Mouse (Mus musculus) ES-Bruce4 (cell line): ENCODE results near the gene Unc93b1. TPM values are rescaled to one million over a fixed set of nuclear protein-coding genes. Genes with fewer than 3 reads are reported as not detected.

Experiments
- H3K27ac ChIP-seq: 2 replicates; pipeline ENCODE4 v1.5.1; 2012; ENCODE audit warnings: low read length, inconsistent platforms; ENCODE audit not compliant: insufficient read depth
- H3K27me3 ChIP-seq: 2 replicates; pipeline ENCODE4 v1.6.1; 2012; ENCODE audit warnings: mild to moderate bottlenecking, low read length, inconsistent platforms; ENCODE audit not compliant: control insufficient read depth, poor library complexity, insufficient read depth, severe bottlenecking
- H3K36me3 ChIP-seq: 2 replicates; pipeline ENCODE4 v1.6.1; 2012; ENCODE audit warnings: inconsistent platforms, mild to moderate bottlenecking, low read length, moderate library complexity; ENCODE audit not compliant: control insufficient read depth, poor library complexity, insufficient read depth, severe bottlenecking
- H3K4me1 ChIP-seq: one replicate; pipeline ENCODE4 v1.8.1; 2011; ENCODE audit warnings: low read length; ENCODE audit not compliant: control insufficient read depth, insufficient read depth
- H3K4me3 ChIP-seq: 2 replicates; pipeline ENCODE4 v1.5.1; 2011; ENCODE audit warnings: low read depth, mild to moderate bottlenecking, low read length
- H3K9ac ChIP-seq: 2 replicates; pipeline ENCODE4 v1.6.1; 2012; ENCODE audit warnings: low read depth, mild to moderate bottlenecking, inconsistent platforms; ENCODE audit not compliant: poor library complexity, severe bottlenecking
- H3K9me3 ChIP-seq: replicated peaks from 2 replicates; pipeline ENCODE4 v1.6.1; 2012; ENCODE audit warnings: mild to moderate bottlenecking, low read length, inconsistent platforms; ENCODE audit not compliant: control insufficient read depth, poor library complexity, insufficient read depth, severe bottlenecking
- CTCF ChIP-seq: IDR thresholded peaks from one replicate; pipeline ENCODE4 v1.8.1; 2011; ENCODE audit warnings: low read depth, low read length
- EP300 ChIP-seq: IDR thresholded peaks from 2 replicates; pipeline ENCODE4 v1.6.1; 2011; ENCODE audit warnings: low read depth, low read length; ENCODE audit not compliant: insufficient read depth
- POLR2A ChIP-seq: IDR thresholded peaks from one replicate; pipeline ENCODE4 v1.8.1; 2011; ENCODE audit warnings: low read length; ENCODE audit not compliant: insufficient read depth
- polyA plus RNA-seq: library from polyadenylated mRNA; stranded (reverse); fragments of >200 nt; gene quantifications from 2 replicates; pipeline ENCODE4 v1.2.4, GENCODE M21; 2011; ENCODE audit warnings: low read depth; ENCODE audit not compliant: missing spikeins, insufficient read depth, insufficient read length

The Unc93b1 gene
- polyA plus RNA-seq, 1 experiment: 13.5 TPM

DNA sequence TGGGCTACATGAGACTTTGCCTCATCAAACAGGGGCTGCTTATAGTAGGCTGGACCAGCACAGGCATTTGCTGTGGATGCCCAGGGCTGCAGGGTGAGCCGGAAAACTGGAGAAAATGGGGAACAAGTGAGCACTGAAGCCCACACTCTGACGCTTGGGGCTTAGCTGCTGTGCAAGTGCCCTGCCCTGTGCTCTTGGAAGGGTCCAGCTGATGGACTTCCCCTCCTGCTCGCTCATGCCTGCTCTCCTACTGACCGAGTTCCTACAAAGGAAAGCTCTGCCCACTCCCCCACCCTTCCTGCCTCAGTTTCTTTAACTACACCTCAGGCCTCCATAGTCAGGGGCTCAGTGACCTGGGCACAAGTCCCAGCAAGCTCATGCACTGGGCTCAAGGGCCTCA lies 7.0 kb upstream of the Unc93b1 start:
- Histone ChIP-seq H3K9ac (no peak overlapping the region), H3K27ac (no peak overlapping the region), H3K4me1 (peaks cover 6% of the 10 kb centered on the region), H3K4me3 (no peak overlapping the region), H3K36me3 (no peaks in the 10 kb centered on the region), H3K27me3 (no peaks in the 10 kb centered on the region), H3K9me3 (no peaks in the 10 kb centered on the region)
- TF ChIP-seq CTCF (no peak), EP300 (no peak), POLR2A (no peak)

DNA sequence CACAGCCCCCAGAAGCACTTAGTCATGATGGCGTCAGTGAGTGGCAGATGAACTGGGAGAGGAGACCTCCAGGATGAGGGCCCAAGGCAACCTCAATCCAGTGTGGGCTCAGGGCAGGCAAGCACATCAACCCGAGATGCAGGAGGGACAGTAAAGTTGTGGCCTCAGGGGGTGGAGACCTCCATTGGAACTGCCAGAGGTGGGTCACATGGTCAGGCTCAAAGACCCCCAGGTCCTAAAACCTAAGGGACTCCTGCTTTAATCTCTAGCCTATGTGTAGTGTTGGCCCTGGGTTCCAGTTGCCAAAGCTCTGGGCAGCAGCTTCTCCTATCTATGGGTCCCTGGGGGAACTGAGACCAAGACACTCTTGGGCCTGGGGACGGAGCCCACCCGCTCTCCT lies 6.2 kb upstream of the Unc93b1 start:
- Histone ChIP-seq H3K9me3 (no peaks in the 10 kb centered on the region), H3K27me3 (no peaks in the 10 kb centered on the region), H3K4me3 (no peak overlapping the region), H3K36me3 (no peaks in the 10 kb centered on the region), H3K9ac (no peak overlapping the region), H3K4me1 (no peaks in the 10 kb centered on the region), H3K27ac (no peak overlapping the region)
- TF ChIP-seq EP300: no peak
- TF ChIP-seq POLR2A: no peak
- no peak for TF ChIP-seq CTCF

DNA sequence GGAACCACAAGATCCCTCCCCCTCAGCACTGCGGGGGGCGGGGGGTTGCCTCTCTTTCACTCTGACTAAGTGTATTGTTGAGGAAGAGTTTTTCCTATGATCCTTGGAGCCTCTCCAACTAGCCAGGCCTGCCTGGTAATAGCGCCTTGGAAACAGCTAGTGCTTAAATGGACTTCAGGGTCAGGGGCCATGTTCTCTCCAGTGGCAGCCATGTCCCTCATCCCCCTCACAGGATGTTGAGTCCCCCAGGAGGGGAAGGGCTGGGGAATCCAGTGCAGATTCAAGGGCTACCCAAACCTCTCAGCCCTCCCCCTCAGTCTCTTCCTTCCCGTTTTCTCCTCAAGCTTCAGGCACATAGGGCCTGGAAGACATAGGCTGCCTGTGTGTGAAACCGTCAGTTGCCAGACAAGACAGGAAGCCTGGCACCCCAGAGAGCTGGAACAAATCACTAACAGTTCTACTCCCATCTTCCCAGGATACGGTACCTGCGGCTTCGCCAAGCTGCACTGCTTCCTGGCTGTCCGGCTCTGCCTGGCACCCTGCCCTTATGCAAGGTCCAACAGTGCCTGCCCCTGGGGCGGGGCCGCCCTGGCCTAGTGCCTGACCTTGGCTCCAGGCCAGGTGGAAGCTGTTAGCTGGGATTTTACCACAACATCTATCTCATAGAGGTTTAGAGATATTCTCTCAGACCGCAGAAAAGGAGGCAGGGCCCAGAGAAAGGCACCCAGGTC lies 5.6 kb upstream of the Unc93b1 start, which contains the start of gene Aldh3b1:
Gene Aldh3b1 (minus strand): TSS at position 598 of the 731 bp plus-strand sequence.
- peak within 1 kb of the TSS; percentile 29 for H3K4me3 ChIP-seq
- H3K9ac ChIP-seq: peak within 1 kb of the TSS; percentile 20; the same call in 1 of the 2 replicates
- H3K27ac ChIP-seq: no peak within 1 kb of the TSS
- H3K27me3 ChIP-seq: no peaks in the 10 kb centered on the region
- H3K36me3 ChIP-seq: no peaks in the 10 kb centered on the region
- no peaks in the 10 kb centered on the region for H3K9me3 ChIP-seq
- TF ChIP-seq EP300 (no peak), CTCF (no peak), POLR2A (no peak)
- no peaks in the 10 kb centered on the region for H3K4me1 ChIP-seq

DNA sequence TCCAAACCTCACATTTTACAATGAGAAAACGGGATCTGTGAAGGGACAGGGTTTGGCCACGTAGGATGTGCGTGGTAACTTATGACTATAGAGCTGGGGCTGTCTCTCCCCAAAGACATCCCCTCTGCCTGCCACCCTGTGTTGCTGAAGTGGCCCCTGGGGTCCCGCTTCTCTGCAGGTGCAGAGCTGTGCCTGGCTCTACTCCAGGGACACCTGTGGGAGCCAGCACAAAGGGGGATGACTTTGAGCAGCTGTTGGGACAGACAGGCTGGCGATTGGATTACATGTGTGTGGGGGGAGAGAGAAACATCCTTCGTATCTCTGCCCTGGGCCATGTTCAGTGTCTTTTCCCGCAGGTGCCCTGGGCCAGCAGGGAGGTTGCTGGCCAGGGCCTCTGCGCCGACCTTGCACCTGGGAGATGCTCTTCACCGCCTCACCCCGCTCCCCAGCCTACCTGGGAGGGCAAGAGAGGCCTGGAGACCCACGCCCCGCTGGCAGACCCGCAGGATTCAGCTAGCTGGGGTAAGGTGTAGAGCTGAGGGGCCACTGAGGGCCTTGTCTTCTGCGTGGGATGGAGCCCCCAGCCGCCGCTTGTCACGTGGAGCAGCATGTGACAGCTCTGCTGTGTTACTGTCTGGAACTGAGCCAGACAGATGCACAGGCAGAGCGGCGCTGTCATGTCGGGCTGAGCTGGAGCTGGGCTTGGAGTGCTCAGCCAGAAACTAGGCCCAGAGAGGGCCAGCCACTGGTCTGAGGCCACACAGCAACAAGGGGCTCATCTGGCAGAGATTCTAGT lies 4.5 kb upstream of the Unc93b1 start:
- H3K4me3 ChIP-seq: peak overlapping the region; percentile 29
- no peaks in the 10 kb centered on the region for H3K36me3 ChIP-seq
- no peak overlapping the region for H3K27ac ChIP-seq
- H3K9ac ChIP-seq: peak overlapping the region; percentile 20; the same call in 1 of the 2 replicates
- no peaks in the 10 kb centered on the region for H3K4me1 ChIP-seq
- H3K9me3 ChIP-seq: no peaks in the 10 kb centered on the region
- TF ChIP-seq CTCF (no peak), POLR2A (no peak), EP300 (no peak)
- no peaks in the 10 kb centered on the region for H3K27me3 ChIP-seq

GRCm38 (mm10) chr19:3931716-3932115 lies 3.3 kb upstream of the Unc93b1 start:
- no peak overlapping the region for H3K27ac ChIP-seq
- TF ChIP-seq POLR2A: no peak
- TF ChIP-seq EP300: no peak
- TF ChIP-seq CTCF: no peak
- no peak overlapping the region for H3K9ac ChIP-seq
- H3K36me3 ChIP-seq: no peaks in the 10 kb centered on the region
- no peaks in the 10 kb centered on the region for H3K9me3 ChIP-seq
- no peaks in the 10 kb centered on the region for H3K27me3 ChIP-seq
- H3K4me1 ChIP-seq: no peaks in the 10 kb centered on the region
- no peak overlapping the region for H3K4me3 ChIP-seq
